Mouse (Mus musculus): ENCODE results near the gene Mff.

- TF ChIP-seq CTCF (IDR thresholded peaks at IDR 0.05; ENCODE audit: low read depth): no peak
- no peak for TF ChIP-seq EP300 (optimal IDR thresholded peaks at IDR 0.05)
Observed at GRCm38 (mm10) chr1:82766641-82767040, 42.0 kb downstream of the Mff start.
